Mouse (Mus musculus) ES-CJ7 (cell line): ENCODE results near the gene Galnt16.

Experiments
- DNase-seq: peaks from one replicate; pipeline ENCODE4 v3.0.0; 2011; ENCODE audit warnings: low read depth, low spot score

Galnt16 gene

GRCm38 (mm10) chr12:80598236-80598635 is 80.2 kb downstream of the Galnt16 start:
- no peak for DNase-seq

GRCm38 (mm10) chr12:80598756-80599155 is 80.7 kb downstream of the Galnt16 start:
- DNase-seq = no peak

GRCm38 (mm10) chr12:80601597-80602269 is 83.7 kb downstream of the Galnt16 start:
- no peak for DNase-seq

GRCm38 (mm10) chr12:80602432-80602831 is 84.4 kb downstream of the Galnt16 start:
- no peak for DNase-seq

- DNase-seq = no peak
Observed at GRCm38 (mm10) chr12:80603566-80603965, 85.5 kb downstream of the Galnt16 start.

GRCm38 (mm10) chr12:80604218-80604617 is 86.1 kb downstream of the Galnt16 start:
- no peak for DNase-seq

- no peak for DNase-seq
Observed at GRCm38 (mm10) chr12:80608576-80608975, 90.5 kb downstream of the Galnt16 start.

- no peak for DNase-seq
Observed at GRCm38 (mm10) chr12:80609928-80610327, 91.9 kb downstream of the Galnt16 start.

- no peak for DNase-seq
Observed at GRCm38 (mm10) chr12:80612113-80612791, 94.2 kb downstream of the Galnt16 start.

- peak; percentile 48 for DNase-seq
Observed at GRCm38 (mm10) chr12:80615371-80616257, 97.5 kb downstream of the Galnt16 start.

- no peak for DNase-seq
Observed at GRCm38 (mm10) chr12:80620501-80620900, 102.4 kb downstream of the Galnt16 start.

- DNase-seq = no peak
Observed at GRCm38 (mm10) chr12:80631790-80632189, 113.7 kb downstream of the Galnt16 start.

- DNase-seq = peak; percentile 95
Observed at GRCm38 (mm10) chr12:80642725-80643692, 124.9 kb downstream of the Galnt16 start.

GRCm38 (mm10) chr12:80643693-80644505 is 125.8 kb downstream of the Galnt16 start, which contains the start of the genes Slc39a9 and Erh:
Gene Slc39a9, plus strand, starts transcription at chr12:80643883.
Gene Erh, minus strand, starts transcription at chr12:80644341.
- DNase-seq = peak; percentile 95

GRCm38 (mm10) chr12:80644506-80644868 is 126.4 kb downstream of the Galnt16 start:
- DNase-seq = no peak

- DNase-seq = no peak
Observed at GRCm38 (mm10) chr12:80646377-80646776, 128.3 kb downstream of the Galnt16 start.

GRCm38 (mm10) chr12:80653951-80654658 is 136.0 kb downstream of the Galnt16 start:
- no peak for DNase-seq

- no peak for DNase-seq
Observed at GRCm38 (mm10) chr12:80654659-80655025, 136.6 kb downstream of the Galnt16 start.

- DNase-seq = no peak
Observed at GRCm38 (mm10) chr12:80658661-80659060, 140.6 kb downstream of the Galnt16 start.

- DNase-seq = no peak
Observed at GRCm38 (mm10) chr12:80662322-80662721, 144.2 kb downstream of the Galnt16 start.
